Mouse (Mus musculus) liver (tissue): ENCODE measurements around the gene Creb1.
A peak's percentile ranks its signal among the peaks of the same experiment; 100 is the strongest.
"Not testable (repeated sequence)": the region's sequence is repeated elsewhere in the genome, so short reads cannot be mapped to it uniquely, and the experiment has no call there.

Experiments used
- DNase-seq: peaks from one replicate; pipeline ENCODE4 v3.0.0-alpha.2; 2020; ENCODE audit warnings: mixed read lengths

Creb1 gene

DNA sequence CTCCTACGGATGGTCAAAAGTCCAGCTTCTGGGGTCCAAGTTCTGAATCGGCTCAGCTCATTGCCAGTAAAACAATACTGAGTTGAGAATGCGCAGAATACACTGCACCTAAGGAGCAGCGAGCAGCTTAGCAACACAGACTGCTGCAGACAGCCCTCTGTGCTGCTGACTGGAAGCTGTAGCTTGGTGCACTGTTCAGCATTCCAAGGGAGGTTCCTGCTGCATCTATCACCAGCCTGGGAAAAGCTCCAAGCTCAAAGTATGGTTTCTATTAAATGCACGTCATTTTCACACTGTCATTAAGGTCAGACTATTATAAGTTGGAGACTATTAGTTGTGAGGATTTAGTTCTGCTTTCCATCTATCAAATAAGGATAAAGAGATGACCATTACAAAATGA, 88.7 kb downstream of the Creb1 start:
- DNase-seq = no peak

DNA sequence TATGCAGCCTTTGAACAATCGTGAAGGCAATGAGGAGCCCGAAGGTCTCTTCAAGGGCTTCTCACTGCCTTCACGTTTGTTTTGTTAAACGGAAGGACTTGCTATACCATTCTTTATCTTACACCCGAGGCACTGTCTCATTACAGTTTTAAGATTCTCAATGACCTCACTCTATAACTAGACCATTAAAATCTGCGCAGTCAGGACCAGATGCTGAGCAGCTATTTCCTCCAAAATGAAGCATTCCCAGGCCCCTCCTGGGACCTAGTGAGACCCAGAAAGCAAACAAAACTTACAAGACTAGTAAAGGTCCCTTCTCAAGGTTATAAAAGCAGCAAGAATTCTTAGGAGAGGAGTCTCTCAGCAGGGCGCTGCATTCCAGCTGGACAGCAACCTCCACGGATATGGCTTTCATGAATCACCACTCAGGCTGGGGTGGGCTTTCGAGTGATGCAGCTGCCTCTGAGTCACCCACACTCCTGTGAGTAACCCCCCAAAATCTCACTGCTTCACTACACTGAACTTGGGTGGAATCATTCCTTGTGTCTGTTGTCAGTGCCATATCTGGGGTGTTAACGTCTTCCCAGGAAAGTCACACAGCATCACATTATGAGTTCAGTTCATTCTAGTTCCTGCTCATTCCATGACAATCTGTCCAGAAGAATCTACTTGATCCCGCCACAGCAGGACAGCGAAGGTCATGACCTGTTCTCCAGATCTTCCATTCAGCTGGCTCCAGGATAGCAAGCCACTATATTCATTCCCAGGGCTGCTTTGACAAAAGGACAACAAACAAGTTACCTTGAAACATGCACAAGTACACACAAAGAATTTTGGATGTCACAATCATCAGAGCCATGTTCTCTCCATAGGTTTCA, 91.4 kb downstream of the Creb1 start:
- DNase-seq = no peak

DNA sequence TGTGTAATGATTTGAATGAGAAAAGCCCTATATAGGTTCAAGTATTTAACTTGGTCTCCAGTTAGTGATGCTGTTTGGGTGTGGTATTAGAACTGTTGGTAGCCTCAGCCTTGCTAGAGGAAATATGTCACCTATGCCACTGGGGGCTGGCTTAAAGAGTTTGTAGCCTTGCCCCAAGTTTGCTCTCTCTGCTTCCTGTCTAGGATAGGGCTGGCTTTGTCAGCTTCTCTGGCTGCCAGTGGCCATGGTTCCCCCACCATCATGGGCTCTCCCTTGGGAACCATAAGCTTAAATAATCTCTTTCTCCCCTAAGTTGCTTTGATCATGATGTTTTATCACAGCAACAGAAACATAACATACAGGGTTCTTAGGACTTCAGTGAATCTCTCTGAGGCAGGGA, 92.8 kb downstream of the Creb1 start:
- no peak for DNase-seq

DNA sequence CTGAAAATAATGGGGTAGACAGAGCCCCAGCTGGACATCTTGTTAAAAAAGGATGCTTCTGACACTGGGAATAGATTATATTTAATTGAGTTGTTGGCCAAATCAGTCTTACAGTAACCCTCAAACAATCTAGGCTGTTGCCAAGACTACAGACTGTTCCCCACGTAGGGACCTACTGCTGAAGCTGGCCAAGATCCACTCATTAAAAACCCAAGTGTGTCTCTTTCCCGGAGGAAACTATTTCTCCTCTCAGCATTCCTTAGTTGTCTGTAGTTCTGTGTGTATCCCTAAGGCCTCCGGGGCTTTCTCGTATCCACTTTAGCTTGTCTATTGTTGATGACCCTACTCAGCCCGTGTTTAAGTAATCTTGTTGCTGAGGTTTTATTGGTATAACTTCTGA, 99.1 kb downstream of the Creb1 start:
- no peak for DNase-seq

DNA sequence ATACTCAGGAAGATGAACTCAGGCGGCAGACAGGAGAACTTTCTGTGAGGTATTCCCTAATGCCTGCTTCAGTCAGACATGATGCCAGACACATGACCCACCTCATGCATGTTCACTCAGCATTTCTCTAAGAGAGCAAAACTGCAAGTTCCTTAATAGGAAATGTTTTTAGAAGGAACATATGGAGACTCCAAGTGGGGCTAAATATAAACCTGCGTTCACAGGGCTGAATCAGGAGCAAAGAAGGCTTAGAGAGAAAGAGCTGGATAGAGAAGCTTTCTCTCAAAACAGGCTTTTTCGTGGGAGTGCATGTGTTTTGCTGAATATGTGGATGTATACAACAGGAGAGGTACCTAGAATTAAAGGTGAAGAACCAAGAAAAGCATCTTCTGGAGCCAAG, 100.8 kb downstream of the Creb1 start:
- no peak for DNase-seq

- DNase-seq = no peak
These were observed 103.2 kb downstream of the Creb1 start for GRCm38 (mm10) chr1:64635624-64636023.

- peak; percentile 64 for DNase-seq
These were observed 106.8 kb downstream of the Creb1 start for GRCm38 (mm10) chr1:64639279-64639678.

DNA sequence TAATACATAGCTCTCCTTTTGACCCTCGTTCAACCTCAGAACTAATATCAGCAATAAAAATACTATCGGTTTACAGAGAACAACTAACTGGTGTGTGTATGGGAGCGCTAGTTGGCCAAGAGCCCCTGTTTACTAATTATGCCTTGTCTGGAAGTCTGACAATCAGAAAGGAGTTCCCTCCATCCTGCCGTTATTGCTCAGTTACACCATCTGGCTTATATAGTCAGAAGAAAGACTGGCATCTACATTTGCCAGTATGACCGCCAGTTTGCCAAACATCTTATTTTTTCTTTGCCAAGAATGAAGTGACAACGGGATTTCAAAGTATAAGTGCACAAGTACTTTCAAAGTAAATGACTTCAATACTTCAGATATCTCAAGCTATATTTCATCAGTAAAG, 108.6 kb downstream of the Creb1 start:
- DNase-seq = no peak

DNA sequence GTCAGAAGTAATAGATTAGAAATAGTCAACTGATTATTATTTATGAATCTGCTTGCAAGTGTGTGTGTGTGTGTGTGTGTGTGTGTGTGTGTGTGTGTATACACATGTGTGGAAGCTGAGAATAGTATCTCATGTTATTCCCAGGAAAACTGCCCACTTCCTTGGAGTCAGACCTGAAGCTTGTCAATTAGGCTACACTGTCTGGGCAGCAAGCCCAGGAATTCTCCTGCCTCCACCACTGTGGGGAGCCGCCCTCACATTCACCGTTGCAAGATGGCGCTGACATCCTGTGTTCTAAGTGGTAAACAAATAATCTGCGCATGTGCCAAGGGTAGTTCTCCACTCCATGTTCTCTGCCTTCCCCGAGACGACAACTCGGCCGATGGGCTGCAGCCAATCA, 110.1 kb downstream of the Creb1 start:
- not testable (repeated sequence) for DNase-seq

DNA sequence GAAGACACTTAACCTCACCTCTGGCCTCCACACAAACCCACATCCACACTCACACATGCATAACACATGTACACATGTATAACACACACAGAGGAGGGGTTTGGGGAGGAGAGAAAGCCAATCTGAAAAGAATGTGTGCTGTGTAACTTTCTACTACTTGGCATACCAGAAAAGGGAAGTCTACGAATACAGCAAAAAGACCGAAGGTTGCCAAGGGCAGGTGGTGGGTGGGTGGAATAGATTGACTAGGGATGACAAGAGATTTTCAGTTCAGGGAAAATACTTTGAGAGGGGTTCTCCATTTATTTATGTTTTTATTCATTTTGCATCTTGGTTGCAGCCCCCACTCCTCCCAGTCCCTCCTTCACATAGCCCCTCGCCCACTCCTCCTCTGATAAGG, 112.1 kb downstream of the Creb1 start:
- no peak for DNase-seq

- no peak for DNase-seq
These were observed 117.1 kb downstream of the Creb1 start for GRCm38 (mm10) chr1:64649362-64650124.

DNA sequence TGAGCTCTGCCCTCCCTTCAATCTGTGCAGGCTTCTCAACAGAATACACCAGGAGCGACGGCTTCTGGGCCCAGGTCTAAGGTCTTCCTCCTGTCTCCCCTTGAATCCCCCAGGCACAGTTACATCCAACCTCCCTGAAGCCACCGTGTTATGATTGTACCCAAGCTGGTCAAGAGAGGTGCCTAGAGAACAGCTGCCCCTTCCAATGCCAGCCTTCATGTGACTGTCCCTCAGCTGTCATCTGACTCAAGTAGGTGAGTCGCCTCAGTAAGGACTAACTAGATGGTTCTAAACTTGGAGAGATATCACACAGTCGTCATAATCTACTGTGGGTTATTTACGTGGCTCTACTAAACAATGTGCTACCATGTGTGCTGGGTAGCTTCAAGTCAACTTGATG, 121.3 kb downstream of the Creb1 start:
- DNase-seq = no peak
